30 mouse cellular contexts compared by ENCODE assay signal in genomic region chr19:48660201-48660600, GRCm38 (mm10).
A peak's percentile ranks its signal among the peaks of the same experiment; 100 is the strongest.
DNase-seq lines count a peak whose midpoint lies in the region; ATAC-seq lines count a peak whose summit lies in the region.
"Had no signal": no experiment of that assay in that cellular context is flagged by ENCODE, and none has a peak within 500 bp of the region (broad histone marks: within the 10 kb centered on the region; RNA-seq: fewer than 3 reads in every experiment).

No protein-coding gene starts in this region.

- no peaks in the 10 kb centered on the region for H3K9me3 ChIP-seq in hindbrain, embryonic 12.5 days (replicated peaks)
- no peaks in the 10 kb centered on the region for H3K9me3 ChIP-seq in hindbrain, embryonic 14.5 days (ENCODE audit: control insufficient read depth, low read length)
- no peaks in the 10 kb centered on the region for H3K9me3 ChIP-seq in forebrain, embryonic 14.5 days (replicated peaks; ENCODE audit: control insufficient read depth, low read length)
- no peaks in the 10 kb centered on the region for H3K9me3 ChIP-seq in midbrain, embryonic 16.5 days (replicated peaks; ENCODE audit: control insufficient read depth, low read length, poor library complexity, severe bottlenecking)
- H3K9me3 ChIP-seq: embryonic facial prominence, embryonic 12.5 days; heart, embryonic 13.5 days; hindbrain, embryonic 10.5 days; limb, embryonic 12.5 days; liver, embryonic 15.5 days; lung, embryonic 15.5 days had no signal

- no peak overlapping the region for H3K4me2 ChIP-seq in hindbrain, embryonic 12.5 days (replicated peaks)
- H3K4me2 ChIP-seq in hindbrain, embryonic 14.5 days (replicated peaks), result no peak overlapping the region; the same call in 1 of the 2 replicates
- no peak overlapping the region for H3K4me2 ChIP-seq in forebrain, embryonic 14.5 days (ENCODE audit: low read length)
- no peak overlapping the region for H3K4me2 ChIP-seq in midbrain, embryonic 16.5 days (ENCODE audit: low read length)
- H3K4me2 ChIP-seq: embryonic facial prominence, embryonic 12.5 days; heart, embryonic 13.5 days; limb, embryonic 12.5 days; liver, embryonic 15.5 days; lung, embryonic 15.5 days had no signal

- H3K9ac ChIP-seq in hindbrain, embryonic 12.5 days, result no peak overlapping the region
- no peak overlapping the region for H3K9ac ChIP-seq in hindbrain, embryonic 14.5 days
- H3K9ac ChIP-seq in forebrain, embryonic 14.5 days (ENCODE audit: low read length), result no peak overlapping the region
- H3K9ac ChIP-seq in midbrain, embryonic 16.5 days (ENCODE audit: low read depth, low read length), result no peak overlapping the region
- H3K9ac ChIP-seq: embryonic facial prominence, embryonic 12.5 days; heart, embryonic 13.5 days; limb, embryonic 12.5 days; liver, embryonic 15.5 days; lung, embryonic 15.5 days had no signal

- H3K4me3 ChIP-seq in hindbrain, embryonic 12.5 days, result no peak overlapping the region
- H3K4me3 ChIP-seq in hindbrain, embryonic 14.5 days (replicated peaks; ENCODE audit: low read length), result no peak overlapping the region
- H3K4me3 ChIP-seq in forebrain, embryonic 14.5 days (ENCODE audit: low read depth, low read length), result no peak overlapping the region
- no peak overlapping the region for H3K4me3 ChIP-seq in midbrain, embryonic 16.5 days (ENCODE audit: low read depth, low read length)
- H3K4me3 ChIP-seq: embryonic facial prominence, embryonic 12.5 days; heart, embryonic 13.5 days; hindbrain, embryonic 10.5 days; layer of hippocampus, adult 2 months; left cerebral cortex, adult 2 months; limb, embryonic 12.5 days; liver, embryonic 15.5 days; lung, embryonic 15.5 days; megakaryocyte, embryonic 14.5 days had no signal

- H3K27ac ChIP-seq in hindbrain, embryonic 12.5 days, result 0 out of 2 replicates have a peak overlapping the region, but pooled peaks have one; percentile 14
- H3K27ac ChIP-seq in hindbrain, embryonic 14.5 days, result no peak overlapping the region
- peak overlapping the region; percentile 14; the same call in 1 of the 2 replicates for H3K27ac ChIP-seq in forebrain, embryonic 14.5 days (ENCODE audit: low read depth, low read length)
- no peak overlapping the region for H3K27ac ChIP-seq in midbrain, embryonic 16.5 days (ENCODE audit: low read length)
- H3K27ac ChIP-seq: embryonic facial prominence, embryonic 12.5 days; heart, embryonic 13.5 days; hindbrain, embryonic 10.5 days; layer of hippocampus, adult 2 months; left cerebral cortex, adult 2 months; limb, embryonic 12.5 days; liver, embryonic 15.5 days; lung, embryonic 15.5 days; stomach, postnatal 0 days had no signal

- 28% methylated on average over 6 of the region's 6 CpGs for WGBS in hindbrain, embryonic 12.5 days
- WGBS in hindbrain, embryonic 14.5 days, result 29% methylated on average over 6 of the region's 6 CpGs
- 24% methylated on average over 6 of the region's 6 CpGs for WGBS in forebrain, embryonic 14.5 days
- WGBS in midbrain, embryonic 16.5 days, result 18% methylated on average over 6 of the region's 6 CpGs

- DNase-seq in hindbrain, embryonic 14.5 days (ENCODE audit: low spot score), result no peak
- peak; percentile 56 for DNase-seq in forebrain, embryonic 14.5 days (ENCODE audit: low spot score)
- DNase-seq in mesoderm, embryonic 11.5 days (ENCODE audit: low read depth, low spot score), result peak; percentile 6
- no peak for DNase-seq in cerebellum, postnatal 10 days
- DNase-seq: adrenal gland, adult 2 months; B cell, adult 2 months; cerebellum, adult 11 months; cerebellum, adult 9-10 months; embryo, embryonic 11 days; heart, postnatal 10 days; kidney, adult 18-20 months; kidney, postnatal 36 days; lung, postnatal 36 days; spleen, adult 18-20 months; thymus, adult 2 months; thymus, postnatal 4 days had no signal

- ATAC-seq in hindbrain, embryonic 12.5 days (ENCODE audit: low FRiP score), result peak; percentile 68; the same call in 1 of the 2 replicates
- no peak for ATAC-seq in hindbrain, embryonic 14.5 days (ENCODE audit: low FRiP score)
- peak; percentile 70 for ATAC-seq in forebrain, embryonic 14.5 days
- ATAC-seq in midbrain, embryonic 16.5 days, result 0 out of 2 replicates have a peak, but pooled peaks have one; percentile 45
- ATAC-seq in cerebellum, adult (ENCODE audit: insufficient number of reproducible peaks, low FRiP score, low TSS enrichment), result no peak
- ATAC-seq: activated CD4-positive, CD25-positive, alpha-beta regulatory T cell, adult 4 months had no signal

- no peaks in the 10 kb centered on the region for H3K27me3 ChIP-seq in hindbrain, embryonic 12.5 days
- H3K27me3 ChIP-seq in hindbrain, embryonic 14.5 days (ENCODE audit: control insufficient read depth, insufficient read depth, low read length), result no peaks in the 10 kb centered on the region
- H3K27me3 ChIP-seq in forebrain, embryonic 14.5 days (replicated peaks; ENCODE audit: control insufficient read depth, insufficient read depth, low read length), result no peaks in the 10 kb centered on the region
- H3K27me3 ChIP-seq in midbrain, embryonic 16.5 days (ENCODE audit: control insufficient read depth, insufficient read depth, low read depth, low read length), result no peaks in the 10 kb centered on the region
- H3K27me3 ChIP-seq: embryonic facial prominence, embryonic 12.5 days; heart, embryonic 13.5 days; limb, embryonic 12.5 days; liver, embryonic 15.5 days; lung, embryonic 15.5 days; megakaryocyte, embryonic 14.5 days had no signal

- peaks cover 7% of the 10 kb centered on the region; the same call in 1 of the 2 replicates for H3K4me1 ChIP-seq in hindbrain, embryonic 12.5 days
- peaks cover 13% of the 10 kb centered on the region for H3K4me1 ChIP-seq in hindbrain, embryonic 14.5 days (replicated peaks; ENCODE audit: control insufficient read depth, insufficient read depth, low read length)
- H3K4me1 ChIP-seq in forebrain, embryonic 14.5 days (ENCODE audit: control insufficient read depth, insufficient read depth, low read length), result peaks cover 7% of the 10 kb centered on the region
- peaks cover 12% of the 10 kb centered on the region for H3K4me1 ChIP-seq in midbrain, embryonic 16.5 days (ENCODE audit: control insufficient read depth, insufficient read depth, low read length)
- H3K4me1 ChIP-seq: embryonic facial prominence, embryonic 12.5 days; heart, embryonic 13.5 days; limb, embryonic 12.5 days; liver, embryonic 15.5 days; lung, embryonic 15.5 days; megakaryocyte, embryonic 14.5 days had no signal

- no peaks in the 10 kb centered on the region for H3K36me3 ChIP-seq in hindbrain, embryonic 12.5 days
- no peaks in the 10 kb centered on the region for H3K36me3 ChIP-seq in hindbrain, embryonic 14.5 days (replicated peaks; ENCODE audit: control insufficient read depth, insufficient read depth)
- H3K36me3 ChIP-seq in forebrain, embryonic 14.5 days (ENCODE audit: control insufficient read depth, insufficient read depth, low read length), result no peaks in the 10 kb centered on the region
- no peaks in the 10 kb centered on the region for H3K36me3 ChIP-seq in midbrain, embryonic 16.5 days (ENCODE audit: control insufficient read depth, insufficient read depth, low read length)
- H3K36me3 ChIP-seq: embryonic facial prominence, embryonic 12.5 days; heart, embryonic 13.5 days; hindbrain, embryonic 10.5 days; limb, embryonic 12.5 days; liver, embryonic 15.5 days; lung, embryonic 15.5 days had no signal

Comparison
In these comparisons a context has a peak if more than half of its experiments do, and no peak if none do; other contexts are left out.
1. ATAC-seq: peak in hindbrain, embryonic 12.5 days (single experiment), forebrain, embryonic 14.5 days (single experiment) and midbrain, embryonic 16.5 days (single experiment); none in hindbrain, embryonic 14.5 days (single experiment) and cerebellum, adult (single experiment).
2. H3K27ac ChIP-seq: peak in hindbrain, embryonic 12.5 days (single experiment) and forebrain, embryonic 14.5 days (single experiment); none in hindbrain, embryonic 14.5 days (single experiment) and midbrain, embryonic 16.5 days (single experiment).
3. DNase-seq: peak in forebrain, embryonic 14.5 days (single experiment) and mesoderm, embryonic 11.5 days (single experiment); none in hindbrain, embryonic 14.5 days (single experiment) and cerebellum, postnatal 10 days (0 of 2).